Mouse (Mus musculus) forebrain, embryonic 13.5 days (tissue): ENCODE measurements around the gene Uck2. TPM values are rescaled to one million over a fixed set of nuclear protein-coding genes. Genes with fewer than 3 reads are reported as not detected.
A peak's percentile ranks its signal among the peaks of the same experiment; 100 is the strongest.

Experiments
- ATAC-seq: fragments of 200-750 bp; cut with Nextera tagmentation; 2 replicates; pipeline ENCODE4 v1.8.0; 2017
- H3K27ac ChIP-seq: fragments of 300-500 bp; sonication (generic); 2 replicates; pipeline ENCODE4 v1.5.1; 2015; ENCODE audit warnings: inconsistent platforms, mild to moderate bottlenecking, moderate library complexity
- H3K27me3 ChIP-seq: fragments of 300-500 bp; sonication (generic); 2 replicates; pipeline ENCODE4 v1.6.1; 2015; ENCODE audit warnings: mild to moderate bottlenecking, inconsistent platforms
- H3K36me3 ChIP-seq: fragments of 300-500 bp; sonication (generic); 2 replicates; pipeline ENCODE4 v1.6.1; 2015; ENCODE audit warnings: mild to moderate bottlenecking, inconsistent platforms; ENCODE audit not compliant: poor library complexity, severe bottlenecking
- H3K4me1 ChIP-seq: fragments of 300-500 bp; sonication (generic); 2 replicates; pipeline ENCODE4 v1.6.1; 2015; ENCODE audit warnings: inconsistent platforms
- H3K4me2 ChIP-seq: fragments of 300-500 bp; sonication (generic); 2 replicates; pipeline ENCODE4 v1.6.1; 2015; ENCODE audit warnings: inconsistent platforms, mild to moderate bottlenecking, moderate library complexity
- H3K4me3 ChIP-seq: fragments of 300-500 bp; sonication (generic); 2 replicates; pipeline ENCODE4 v1.5.1; 2015; ENCODE audit warnings: mild to moderate bottlenecking, inconsistent platforms
- H3K9ac ChIP-seq: fragments of 300-500 bp; sonication (generic); 2 replicates; pipeline ENCODE4 v1.6.1; 2015; ENCODE audit warnings: mild to moderate bottlenecking, inconsistent platforms
- H3K9me3 ChIP-seq: fragments of 300-500 bp; sonication (generic); replicated peaks from 2 replicates; pipeline ENCODE4 v1.6.1; 2016; ENCODE audit warnings: inconsistent platforms
- WGBS: fragments of 180-500 bp; shearing (Covaris S2); methylation state at CpG from one replicate; pipeline ENCODE4 v1.1.7; 2015; 5-methylcytosine and 5-hydroxymethylcytosine counted together
- polyA plus RNA-seq: library from polyadenylated mRNA; unstranded; fragments of >200 nt; fragmentation: Nextera tagmentation; extraction: Ambion mirVana; gene quantifications from 2 replicates; pipeline ENCODE4 v1.2.1, GENCODE M21; 2015

The Uck2 gene
- polyA plus RNA-seq, 1 experiment from 2014 or later: 73.6 TPM

GRCm38 (mm10) chr1:167222382-167223010 is 62.6 kb downstream of the Uck2 start:
- no peak overlapping the region for H3K4me2 ChIP-seq
- H3K9me3 ChIP-seq: no peaks in the 10 kb centered on the region
- H3K4me1 ChIP-seq: no peaks in the 10 kb centered on the region
- 86% methylated on average over 9 of the region's 9 CpGs for WGBS
- H3K9ac ChIP-seq: no peak overlapping the region
- no peak overlapping the region for H3K27ac ChIP-seq
- no peaks in the 10 kb centered on the region for H3K27me3 ChIP-seq
- peaks cover 39% of the 10 kb centered on the region for H3K36me3 ChIP-seq
- no peak for ATAC-seq
- H3K4me3 ChIP-seq: no peak overlapping the region

DNA sequence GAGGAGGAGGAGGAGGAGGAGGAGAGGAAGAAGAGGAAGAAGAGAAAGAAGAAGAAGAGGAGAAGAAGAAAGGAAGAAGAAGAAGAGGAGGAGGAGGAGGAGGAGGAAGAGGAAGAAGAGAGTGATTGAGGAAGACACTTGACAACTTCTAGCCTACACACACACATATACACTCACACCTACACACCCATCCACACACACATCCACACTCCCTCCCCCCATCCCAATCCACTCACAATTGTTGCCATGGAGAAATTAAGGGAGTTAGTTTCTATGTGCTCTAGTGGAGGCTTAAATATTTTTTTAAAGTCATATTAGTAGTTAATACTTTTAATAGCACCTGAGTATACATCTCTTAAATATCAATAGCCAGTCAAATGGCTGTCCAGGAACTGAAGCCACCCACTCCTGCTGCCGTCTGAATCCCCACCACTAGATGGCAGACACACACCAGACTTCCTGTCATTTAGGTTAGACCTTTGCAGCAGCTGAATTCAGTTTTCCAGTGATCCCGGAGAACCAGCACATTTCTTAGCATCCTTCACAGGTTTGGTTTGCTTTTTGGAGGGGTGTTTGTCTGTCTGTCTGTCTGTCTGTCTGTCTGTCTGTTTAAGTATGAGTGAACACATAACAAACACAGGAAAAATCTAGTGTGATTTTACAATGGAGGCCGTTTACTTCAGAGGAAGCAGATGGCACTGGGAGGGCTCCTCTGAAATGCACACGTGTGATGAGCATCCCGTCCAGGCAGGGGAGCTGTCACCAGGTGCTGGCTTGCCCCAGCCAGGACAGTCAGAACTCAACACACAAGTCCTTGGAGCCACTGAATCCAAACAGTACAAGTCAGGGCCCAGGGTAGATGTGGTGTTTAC is 64.6 kb downstream of the Uck2 start:
- Histone ChIP-seq H3K36me3 (peaks cover 19% of the 10 kb centered on the region), H3K4me1 (no peaks in the 10 kb centered on the region), H3K9ac (no peak overlapping the region; the same call in 1 of the 2 replicates), H3K9me3 (no peaks in the 10 kb centered on the region), H3K27ac (no peak overlapping the region), H3K27me3 (no peaks in the 10 kb centered on the region), H3K4me3 (no peak overlapping the region), H3K4me2 (no peak overlapping the region)
- WGBS: 2% methylated on average over 5 of the region's 5 CpGs
- ATAC-seq: peak; percentile 80

GRCm38 (mm10) chr1:167215460-167215859 is 69.7 kb downstream of the Uck2 start:
- no peak for ATAC-seq
- Histone ChIP-seq H3K9me3 (no peaks in the 10 kb centered on the region), H3K36me3 (no peaks in the 10 kb centered on the region), H3K4me1 (no peaks in the 10 kb centered on the region), H3K27me3 (no peaks in the 10 kb centered on the region), H3K4me2 (no peak overlapping the region), H3K9ac (no peak overlapping the region), H3K27ac (no peak overlapping the region), H3K4me3 (no peak overlapping the region)
- WGBS: 86% methylated on average over 3 of the region's 3 CpGs

GRCm38 (mm10) chr1:167212710-167213109 is 72.4 kb downstream of the Uck2 start:
- WGBS: 95% methylated on average over 1 of the region's 1 CpGs
- H3K36me3 ChIP-seq: no peaks in the 10 kb centered on the region
- peak; percentile 44 for ATAC-seq
- no peak overlapping the region for H3K4me2 ChIP-seq
- H3K27me3 ChIP-seq: no peaks in the 10 kb centered on the region
- no peaks in the 10 kb centered on the region for H3K9me3 ChIP-seq
- no peak overlapping the region for H3K9ac ChIP-seq
- peaks cover 4% of the 10 kb centered on the region; the same call in 1 of the 2 replicates for H3K4me1 ChIP-seq
- no peak overlapping the region for H3K27ac ChIP-seq
- no peak overlapping the region for H3K4me3 ChIP-seq

DNA sequence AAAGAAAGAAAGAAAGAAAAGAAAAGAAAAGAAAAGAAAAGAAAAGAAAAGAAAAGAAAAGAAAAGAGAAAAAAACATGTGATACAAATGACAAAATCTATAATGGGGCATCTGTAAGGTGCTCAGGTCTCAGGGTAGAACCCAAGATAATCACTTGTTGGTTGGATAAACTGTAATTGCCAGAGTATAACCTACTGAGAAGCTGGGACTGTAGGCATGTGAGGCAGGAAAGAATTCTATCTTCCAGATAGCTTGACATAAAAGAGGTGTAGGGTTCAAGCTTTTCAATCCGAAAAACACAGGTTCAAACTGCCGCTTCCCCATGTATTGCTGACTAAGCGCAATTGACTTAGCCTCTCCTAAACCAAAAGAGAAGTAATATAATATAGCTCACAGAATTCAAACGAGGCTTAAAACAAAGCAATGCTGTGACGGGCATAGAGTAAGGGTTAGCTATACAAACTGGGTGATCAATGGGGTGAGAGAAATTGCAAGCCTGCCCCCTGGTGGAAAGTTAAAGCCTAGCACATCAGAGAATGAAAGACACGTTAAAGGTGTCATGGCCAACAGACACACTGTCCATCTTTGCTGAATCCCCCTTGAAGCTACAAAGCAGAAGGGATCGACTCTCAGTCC is 73.0 kb downstream of the Uck2 start:
- no peak overlapping the region for H3K27ac ChIP-seq
- no peak overlapping the region for H3K9ac ChIP-seq
- WGBS: 26% methylated on average over 7 of the region's 7 CpGs
- H3K4me3 ChIP-seq: no peak overlapping the region
- peak; percentile 85 for ATAC-seq
- H3K4me2 ChIP-seq: peak overlapping the region; percentile 22; the same call in 1 of the 2 replicates
- H3K27me3 ChIP-seq: no peaks in the 10 kb centered on the region
- no peaks in the 10 kb centered on the region for H3K9me3 ChIP-seq
- no peaks in the 10 kb centered on the region for H3K36me3 ChIP-seq
- peaks cover 4% of the 10 kb centered on the region; the same call in 1 of the 2 replicates for H3K4me1 ChIP-seq

GRCm38 (mm10) chr1:167208816-167209215 is 76.3 kb downstream of the Uck2 start:
- no peak overlapping the region for H3K4me3 ChIP-seq
- no peak overlapping the region for H3K4me2 ChIP-seq
- no peaks in the 10 kb centered on the region for H3K36me3 ChIP-seq
- 7% methylated on average over 4 of the region's 4 CpGs for WGBS
- H3K27ac ChIP-seq: no peak overlapping the region
- ATAC-seq: no peak
- H3K4me1 ChIP-seq: peaks cover 4% of the 10 kb centered on the region; the same call in 1 of the 2 replicates
- H3K27me3 ChIP-seq: no peaks in the 10 kb centered on the region
- no peaks in the 10 kb centered on the region for H3K9me3 ChIP-seq
- no peak overlapping the region for H3K9ac ChIP-seq

GRCm38 (mm10) chr1:167205177-167205750 is 79.9 kb downstream of the Uck2 start:
- no peak for ATAC-seq
- H3K4me1 ChIP-seq: peaks cover 4% of the 10 kb centered on the region; the same call in 1 of the 2 replicates
- no peak overlapping the region for H3K27ac ChIP-seq
- H3K9me3 ChIP-seq: no peaks in the 10 kb centered on the region
- H3K4me2 ChIP-seq: no peak overlapping the region
- no peaks in the 10 kb centered on the region for H3K36me3 ChIP-seq
- no peaks in the 10 kb centered on the region for H3K27me3 ChIP-seq
- H3K9ac ChIP-seq: no peak overlapping the region
- no peak overlapping the region for H3K4me3 ChIP-seq
- WGBS: 84% methylated on average over 8 of the region's 8 CpGs

GRCm38 (mm10) chr1:167204421-167204820 is 80.7 kb downstream of the Uck2 start:
- Histone ChIP-seq H3K9me3 (no peaks in the 10 kb centered on the region), H3K27me3 (no peaks in the 10 kb centered on the region), H3K4me1 (peaks cover 4% of the 10 kb centered on the region; the same call in 1 of the 2 replicates), H3K27ac (no peak overlapping the region), H3K36me3 (no peaks in the 10 kb centered on the region), H3K4me2 (no peak overlapping the region), H3K9ac (no peak overlapping the region), H3K4me3 (no peak overlapping the region)
- ATAC-seq: no peak
- WGBS: 100% methylated on average over 1 of the region's 1 CpGs

DNA sequence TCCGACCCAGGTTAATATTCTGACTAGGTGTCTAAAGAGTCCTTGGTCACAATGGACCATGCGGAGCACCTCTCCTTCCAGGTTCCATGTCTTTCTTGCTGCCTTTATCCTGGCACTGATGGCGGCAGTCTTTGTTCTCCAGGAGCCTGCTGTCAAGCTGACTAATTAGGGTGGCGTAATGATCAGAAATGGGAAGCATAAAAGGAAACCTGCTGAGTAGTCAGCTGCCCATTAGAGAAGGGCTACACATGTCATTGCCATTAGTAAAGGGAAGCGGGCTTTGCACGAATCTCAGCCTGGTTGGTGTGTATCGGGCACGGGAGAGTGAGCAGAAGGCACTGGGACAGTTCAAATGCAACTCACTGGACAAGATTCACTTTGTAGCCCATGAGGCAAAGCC is 90.4 kb downstream of the Uck2 start:
- Histone ChIP-seq H3K4me3 (no peak overlapping the region), H3K27me3 (no peaks in the 10 kb centered on the region), H3K27ac (peak overlapping the region; percentile 19; the same call in 1 of the 2 replicates), H3K4me1 (peaks cover 15% of the 10 kb centered on the region), H3K9me3 (no peaks in the 10 kb centered on the region), H3K4me2 (no peak overlapping the region), H3K9ac (no peak overlapping the region), H3K36me3 (no peaks in the 10 kb centered on the region)
- 8% methylated on average over 8 of the region's 8 CpGs for WGBS
- ATAC-seq: peak; percentile 91

DNA sequence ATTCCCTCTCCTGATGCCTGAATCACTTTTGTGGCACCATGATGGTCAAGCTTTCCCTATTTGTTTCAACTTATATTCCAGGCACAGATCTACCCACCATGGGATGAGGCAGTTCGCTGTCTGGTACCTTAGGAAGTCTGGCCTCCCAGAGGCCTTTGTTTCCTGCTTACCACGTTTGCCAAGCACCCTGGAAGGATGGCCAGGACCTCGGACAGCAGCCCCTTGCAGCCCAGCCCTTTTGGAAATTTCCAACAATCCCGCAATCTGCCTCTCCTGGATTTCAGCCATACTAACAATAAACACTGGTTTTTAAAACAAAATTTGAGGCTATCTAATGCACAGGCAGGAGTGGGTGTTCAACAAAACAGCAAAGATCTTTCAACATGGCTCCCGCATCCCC is 97.3 kb downstream of the Uck2 start:
- Histone ChIP-seq H3K4me3 (no peak overlapping the region), H3K27ac (no peak overlapping the region), H3K36me3 (no peaks in the 10 kb centered on the region), H3K4me2 (no peak overlapping the region), H3K27me3 (no peaks in the 10 kb centered on the region), H3K9me3 (no peaks in the 10 kb centered on the region), H3K9ac (no peak overlapping the region), H3K4me1 (peaks cover 10% of the 10 kb centered on the region; the same call in 1 of the 2 replicates)
- no peak for ATAC-seq
- WGBS: 43% methylated on average over 5 of the region's 5 CpGs

GRCm38 (mm10) chr1:167181919-167182616 is 103.1 kb downstream of the Uck2 start:
- Histone ChIP-seq H3K4me2 (no peak overlapping the region; the same call in 1 of the 2 replicates), H3K27ac (peak overlapping the region; percentile 75), H3K9ac (no peak overlapping the region), H3K36me3 (no peaks in the 10 kb centered on the region), H3K9me3 (no peaks in the 10 kb centered on the region), H3K27me3 (no peaks in the 10 kb centered on the region), H3K4me3 (no peak overlapping the region), H3K4me1 (peaks cover 13% of the 10 kb centered on the region)
- 28% methylated on average over 9 of the region's 9 CpGs for WGBS
- ATAC-seq: peak; percentile 98
